8 mouse cellular contexts compared by ENCODE assay signal in genomic region chr6:48725476-48725875, GRCm38 (mm10). TPM values are rescaled to one million over a fixed set of nuclear protein-coding genes. Genes with fewer than 3 reads are reported as not detected.
A peak's percentile ranks its signal among the peaks of the same experiment; 100 is the strongest.
DNase-seq lines count a peak whose midpoint lies in the region; ATAC-seq and TF ChIP-seq lines count a peak whose summit lies in the region.

No protein-coding gene starts in this region.

- peak; percentile 74 for ATAC-seq in lung, postnatal 0 days

- 0% methylated on average over 1 of the region's 1 CpGs for WGBS in lung, postnatal 0 days

- H3K27me3 ChIP-seq in lung, postnatal 0 days (replicated peaks; ENCODE audit: insufficient read depth, low read length) = no peaks in the 10 kb centered on the region

- no peak overlapping the region for H3K9ac ChIP-seq in lung, postnatal 0 days (replicated peaks; ENCODE audit: low read depth)

- H3K27ac ChIP-seq in lung, postnatal 0 days (ENCODE audit: low read length) = no peak overlapping the region

- no peaks in the 10 kb centered on the region for H3K4me1 ChIP-seq in lung, postnatal 0 days (ENCODE audit: insufficient read depth, low read depth, low read length)

- H3K4me3 ChIP-seq in lung, postnatal 0 days (ENCODE audit: low read depth, low read length) = no peak overlapping the region

- intact Hi-C loops in gastrocnemius, postnatal 36 days (cut with DNase I) = no loop called here
- intact Hi-C loops in heart, postnatal 25 days (cut with DNase I) = no loop called here

- H3K9me3 ChIP-seq in lung, postnatal 0 days (ENCODE audit: low read length) = no peaks in the 10 kb centered on the region

- no peaks in the 10 kb centered on the region for H3K36me3 ChIP-seq in lung, postnatal 0 days (ENCODE audit: insufficient read depth, low read length)

- TF ChIP-seq EP300 in lung, postnatal 0 days (IDR thresholded peaks at IDR 0.05) = 0 out of 2 replicates have a peak, but pooled peaks have one; percentile 13

- TF ChIP-seq CTCF in lung, postnatal 0 days (IDR thresholded peaks at IDR 0.05) = no peak

- peak; percentile 47 for DNase-seq in gastrocnemius, adult 18-20 months (ENCODE audit: low spot score)
- no peak for DNase-seq in gastrocnemius, postnatal 36 days
- peak; percentile 88 to 90 for DNase-seq in spleen, postnatal 36 days (ENCODE audit: low spot score in 2 of 2)
- no peak for DNase-seq in spleen, postnatal 14 days (ENCODE audit: low spot score in 2 of 2)
- peak; percentile 44 for DNase-seq in heart, postnatal 25 days (ENCODE audit: low spot score)
- peak; percentile 59 for DNase-seq in lung, postnatal 0 days (ENCODE audit: low spot score)
- DNase-seq in cerebellum, postnatal 4 days (ENCODE audit: low spot score in 2 of 2) = no peak
- DNase-seq in urinary bladder, postnatal 25 days (ENCODE audit: low spot score) = no peak

- H3K4me2 ChIP-seq in lung, postnatal 0 days (replicated peaks; ENCODE audit: low read depth, low read length) = no peak overlapping the region

RNA-seq across cellular contexts. Expression of gene Gimap7, which starts 7.1 kb away (rescaled TPM):
- total RNA-seq in gastrocnemius, adult 18-20 months (2021) = not detected
- total RNA-seq in gastrocnemius, postnatal 36 days (2021) = not detected
- total RNA-seq in heart, postnatal 25 days (2021) = under 1 TPM in 1 of 2 experiments, not detected in 1; 0.39 TPM
- polyA plus RNA-seq in lung, postnatal 0 days (2015; fragmentation: Nextera tagmentation; extraction: Ambion mirVana) = 0.14 and 0.21 TPM in 2 replicates

RNA-seq across cellular contexts. Expression of gene Gm28053, which starts 7.1 kb away (rescaled TPM):
- 1 to 10 TPM in 1 of 2 experiments, not detected in 1; 2.7 TPM for total RNA-seq in gastrocnemius, adult 18-20 months (2021)
- not detected for total RNA-seq in gastrocnemius, postnatal 36 days (2021)
- total RNA-seq in heart, postnatal 25 days (2021) = 1 to 10 TPM; 1.8 to 5.3 TPM
- polyA plus RNA-seq in lung, postnatal 0 days (2015; fragmentation: Nextera tagmentation; extraction: Ambion mirVana) = 2.2 and 6.0 TPM in 2 replicates

RNA-seq across cellular contexts. Expression of gene Gimap1, which starts 13.4 kb away (rescaled TPM):
- total RNA-seq in gastrocnemius, adult 18-20 months (2021) = 1 to 10 TPM; 1.5 to 2.4 TPM
- 1 to 10 TPM; 3.0 to 3.4 TPM for total RNA-seq in gastrocnemius, postnatal 36 days (2021)
- total RNA-seq in heart, postnatal 25 days (2021) = 1 to 10 TPM; 8.5 to 9.8 TPM
- 61.8 and 74.6 TPM in 2 replicates for polyA plus RNA-seq in lung, postnatal 0 days (2015; fragmentation: Nextera tagmentation; extraction: Ambion mirVana)

RNA-seq across cellular contexts. Expression of gene Gimap6, which starts 17.5 kb away (rescaled TPM):
- 10 to 100 TPM in 1 of 2 experiments, 1 to 10 TPM in 1; 7.9 to 12.6 TPM for total RNA-seq in gastrocnemius, adult 18-20 months (2021)
- total RNA-seq in gastrocnemius, postnatal 36 days (2021) = 10 to 100 TPM in 1 of 2 experiments, 1 to 10 TPM in 1; 9.0 to 13.0 TPM
- total RNA-seq in heart, postnatal 25 days (2021) = 10 to 100 TPM; 38.5 to 41.6 TPM
- polyA plus RNA-seq in lung, postnatal 0 days (2015; fragmentation: Nextera tagmentation; extraction: Ambion mirVana) = 75.4 and 91.2 TPM in 2 replicates

RNA-seq across cellular contexts. Expression of gene Gimap5, which starts 20.5 kb away (rescaled TPM):
- 1 to 10 TPM in 1 of 2 experiments, under 1 TPM in 1; 0.57 to 1.0 TPM for total RNA-seq in gastrocnemius, adult 18-20 months (2021)
- 1 to 10 TPM; 1.7 to 2.1 TPM for total RNA-seq in gastrocnemius, postnatal 36 days (2021)
- 1 to 10 TPM; 6.1 to 6.8 TPM for total RNA-seq in heart, postnatal 25 days (2021)
- 36.5 and 49.8 TPM in 2 replicates for polyA plus RNA-seq in lung, postnatal 0 days (2015; fragmentation: Nextera tagmentation; extraction: Ambion mirVana)

Comparison
In these comparisons a context has a peak if more than half of its experiments do, and no peak if none do; other contexts are left out.
1. DNase-seq: peak in gastrocnemius, adult 18-20 months (single experiment), spleen, postnatal 36 days (2 of 2), heart, postnatal 25 days (single experiment) and lung, postnatal 0 days (single experiment); none in gastrocnemius, postnatal 36 days (0 of 2), spleen, postnatal 14 days (0 of 2), cerebellum, postnatal 4 days (0 of 2) and urinary bladder, postnatal 25 days (single experiment).